Mouse (Mus musculus): ENCODE measurements around the gene Itga7. TPM values are rescaled to one million over a fixed set of nuclear protein-coding genes. Genes with fewer than 3 reads are reported as not detected.

Itga7 gene
- polyA plus RNA-seq, 1 experiment from 2014 or later, result 4.8 TPM

DNA sequence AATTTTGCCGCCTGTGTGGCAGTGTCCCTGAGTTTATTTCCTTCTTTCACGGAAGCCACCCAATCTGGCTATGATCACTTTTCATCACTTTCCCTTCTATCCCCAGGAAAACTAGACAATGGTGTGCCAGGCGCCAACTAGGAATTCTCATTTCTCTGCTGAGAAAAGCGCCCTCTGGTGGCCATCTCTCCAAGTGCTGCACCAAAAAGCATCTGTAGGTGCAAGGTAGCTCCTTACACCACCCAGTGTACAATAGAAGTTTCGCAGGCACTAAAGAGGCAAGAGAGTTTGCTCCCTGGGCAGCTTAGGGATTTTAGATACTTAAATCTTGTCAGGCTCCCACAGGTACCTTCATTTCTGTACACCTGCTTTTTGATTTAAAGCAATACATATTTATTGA, 20.4 kb upstream of the Itga7 start:
- no peak for ATAC-seq (ENCODE audit: low FRiP score, low read depth)

DNA sequence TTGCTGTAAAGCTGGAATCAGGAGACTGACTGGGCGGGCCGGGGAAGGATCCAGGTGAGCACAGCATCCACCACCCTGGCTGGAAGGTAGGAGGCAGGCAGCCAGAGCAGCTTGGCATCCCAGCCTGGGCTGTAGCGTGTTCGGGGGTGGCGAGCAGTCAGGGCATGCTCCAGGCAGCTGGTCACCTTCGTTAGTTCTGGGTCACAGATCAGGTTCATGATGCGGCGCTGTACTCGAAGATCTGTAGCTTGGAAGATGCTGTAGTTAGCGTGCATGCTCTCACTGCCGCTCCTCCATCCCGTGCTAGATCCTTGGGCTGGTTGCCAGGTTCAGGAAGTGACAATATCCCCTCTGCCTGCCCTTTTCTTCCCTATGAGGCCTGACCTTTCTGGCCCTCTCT, 19.9 kb upstream of the Itga7 start:
- H3K27ac ChIP-seq, result no peak overlapping the region
- peaks cover 38% of the 10 kb centered on the region for H3K4me1 ChIP-seq
- no peaks in the 10 kb centered on the region for H3K27me3 ChIP-seq
- peaks cover 72% of the 10 kb centered on the region for H3K36me3 ChIP-seq
- no peak overlapping the region; the same call in 1 of the 2 replicates for H3K4me2 ChIP-seq (replicated peaks)
- no peaks in the 10 kb centered on the region for H3K9me3 ChIP-seq
- WGBS, result 92% methylated on average over 12 of the region's 12 CpGs
- no peak for ATAC-seq (ENCODE audit: low FRiP score, low read depth)
- H3K9ac ChIP-seq, result no peak overlapping the region
- no peak overlapping the region for H3K4me3 ChIP-seq

More for the DNA sequence above, 20.4 kb upstream of the Itga7 start:
- Histone ChIP-seq H3K4me1 (peaks cover 38% of the 10 kb centered on the region), H3K9ac (no peak overlapping the region), H3K36me3 (peaks cover 69% of the 10 kb centered on the region), H3K4me3 (no peak overlapping the region), H3K27me3 (no peaks in the 10 kb centered on the region), H3K9me3 (no peaks in the 10 kb centered on the region), H3K4me2 (replicated peaks) (no peak overlapping the region; the same call in none of the 2 replicates), H3K27ac (peak overlapping the region; percentile 49; the same call in 1 of the 2 replicates)
- 7% methylated on average over 5 of the region's 5 CpGs for WGBS

DNA sequence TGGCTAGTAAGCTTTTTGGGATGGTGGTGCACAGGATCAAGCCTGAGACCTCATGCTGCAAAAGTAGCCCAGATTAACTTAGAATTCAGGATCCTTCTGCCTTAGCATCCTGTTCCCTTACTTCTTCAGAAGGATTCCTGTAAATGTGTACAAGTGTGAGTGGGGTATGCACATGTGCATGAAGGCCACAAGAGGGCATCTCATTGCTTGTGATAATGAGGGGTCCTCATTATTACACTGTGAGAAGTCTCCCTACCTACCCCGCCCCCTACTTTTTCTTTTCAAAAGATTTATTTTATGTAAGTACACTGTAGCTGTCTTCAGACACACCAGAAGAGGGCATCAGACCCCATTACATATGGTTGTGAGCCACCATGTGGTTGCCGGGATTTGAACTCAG, 18.1 kb upstream of the Itga7 start:
- peaks cover 79% of the 10 kb centered on the region for H3K36me3 ChIP-seq
- H3K4me3 ChIP-seq, result no peak overlapping the region
- H3K9me3 ChIP-seq, result no peaks in the 10 kb centered on the region
- ATAC-seq (ENCODE audit: low FRiP score, low read depth), result no peak
- no peak overlapping the region for H3K4me2 ChIP-seq (replicated peaks)
- peaks cover 40% of the 10 kb centered on the region for H3K4me1 ChIP-seq
- no peaks in the 10 kb centered on the region for H3K27me3 ChIP-seq
- 83% methylated on average over 2 of the region's 2 CpGs for WGBS
- no peak overlapping the region for H3K27ac ChIP-seq
- no peak overlapping the region for H3K9ac ChIP-seq

DNA sequence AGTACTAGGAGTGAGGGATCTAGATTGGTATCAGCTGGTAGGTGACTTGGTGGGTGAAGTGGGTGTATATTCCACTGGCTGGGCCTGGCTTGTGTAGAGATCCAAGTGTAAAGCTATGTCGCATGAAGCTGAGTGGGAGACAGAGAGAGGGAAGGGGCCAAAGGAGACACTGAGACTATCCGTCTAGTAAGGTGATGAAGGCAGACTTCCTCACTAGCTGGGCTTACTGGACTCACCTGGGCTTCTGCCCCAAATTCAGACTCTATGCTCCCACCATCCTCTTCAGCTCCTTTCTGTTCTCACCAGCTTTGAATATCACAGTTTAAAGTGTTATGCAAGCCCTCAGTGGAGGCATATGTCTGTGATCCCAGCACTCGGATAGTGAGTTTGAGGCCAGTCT, 17.0 kb upstream of the Itga7 start:
- peaks cover 40% of the 10 kb centered on the region for H3K4me1 ChIP-seq
- 93% methylated on average over 3 of the region's 3 CpGs for WGBS
- no peak overlapping the region for H3K4me3 ChIP-seq
- no peaks in the 10 kb centered on the region for H3K27me3 ChIP-seq
- no peak overlapping the region for H3K27ac ChIP-seq
- no peak for ATAC-seq (ENCODE audit: low FRiP score, low read depth)
- H3K9ac ChIP-seq, result no peak overlapping the region
- no peak overlapping the region for H3K4me2 ChIP-seq (replicated peaks)
- peaks cover 73% of the 10 kb centered on the region for H3K36me3 ChIP-seq
- no peaks in the 10 kb centered on the region for H3K9me3 ChIP-seq

DNA sequence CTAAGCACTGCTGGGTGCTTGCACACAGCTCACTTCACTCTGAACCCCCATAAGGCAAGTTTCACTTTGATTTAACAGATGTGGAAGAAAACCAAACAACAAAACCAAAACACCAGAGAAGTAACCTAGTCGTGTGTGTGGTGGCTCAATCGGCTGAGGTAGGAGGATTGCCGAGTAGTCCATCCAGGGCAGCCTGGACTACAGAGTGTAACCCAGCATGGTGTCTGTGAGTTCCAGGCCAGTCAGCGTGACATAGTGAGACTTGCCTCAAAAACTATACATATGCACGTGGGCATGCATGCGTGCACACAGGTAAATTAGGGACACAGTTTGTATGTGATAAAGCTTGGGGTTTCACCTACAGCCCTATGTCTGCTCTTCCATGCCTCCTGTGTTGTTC, 16.2 kb upstream of the Itga7 start:
- no peaks in the 10 kb centered on the region for H3K9me3 ChIP-seq
- peaks cover 40% of the 10 kb centered on the region for H3K4me1 ChIP-seq
- H3K36me3 ChIP-seq, result peaks cover 66% of the 10 kb centered on the region
- WGBS, result 87% methylated on average over 6 of the region's 6 CpGs
- no peak overlapping the region for H3K4me2 ChIP-seq (replicated peaks)
- no peak overlapping the region for H3K27ac ChIP-seq
- H3K9ac ChIP-seq, result no peak overlapping the region
- H3K27me3 ChIP-seq, result no peaks in the 10 kb centered on the region
- H3K4me3 ChIP-seq, result no peak overlapping the region
- no peak for ATAC-seq (ENCODE audit: low FRiP score, low read depth)

DNA sequence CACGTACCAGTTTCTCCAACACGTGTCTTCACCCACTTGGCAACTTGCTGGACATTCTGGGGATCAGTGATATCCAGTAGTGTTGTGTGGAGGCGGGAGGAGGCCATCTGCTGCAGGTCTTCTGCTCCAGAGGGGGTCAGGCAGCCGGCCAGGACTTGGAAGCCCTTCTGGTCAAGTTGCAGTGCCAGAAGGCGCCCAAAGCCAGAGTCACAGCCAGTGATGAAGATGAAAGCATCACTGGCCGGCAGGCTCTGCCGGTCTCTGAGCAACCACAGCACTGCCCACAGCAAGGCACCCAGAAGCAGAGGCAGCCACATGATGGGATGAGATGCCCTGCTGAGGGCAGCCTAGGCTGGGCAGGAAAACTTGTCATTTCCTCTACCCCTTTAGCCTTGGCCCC, 15.4 kb upstream of the Itga7 start:
- Histone ChIP-seq H3K4me3 (no peak overlapping the region), H3K27ac (peak overlapping the region; percentile 35; the same call in 1 of the 2 replicates), H3K4me2 (replicated peaks) (no peak overlapping the region), H3K9ac (no peak overlapping the region), H3K9me3 (no peaks in the 10 kb centered on the region), H3K27me3 (no peaks in the 10 kb centered on the region), H3K36me3 (peaks cover 59% of the 10 kb centered on the region), H3K4me1 (peaks cover 37% of the 10 kb centered on the region)
- no peak for ATAC-seq (ENCODE audit: low FRiP score, low read depth)
- WGBS, result 77% methylated on average over 7 of the region's 7 CpGs

DNA sequence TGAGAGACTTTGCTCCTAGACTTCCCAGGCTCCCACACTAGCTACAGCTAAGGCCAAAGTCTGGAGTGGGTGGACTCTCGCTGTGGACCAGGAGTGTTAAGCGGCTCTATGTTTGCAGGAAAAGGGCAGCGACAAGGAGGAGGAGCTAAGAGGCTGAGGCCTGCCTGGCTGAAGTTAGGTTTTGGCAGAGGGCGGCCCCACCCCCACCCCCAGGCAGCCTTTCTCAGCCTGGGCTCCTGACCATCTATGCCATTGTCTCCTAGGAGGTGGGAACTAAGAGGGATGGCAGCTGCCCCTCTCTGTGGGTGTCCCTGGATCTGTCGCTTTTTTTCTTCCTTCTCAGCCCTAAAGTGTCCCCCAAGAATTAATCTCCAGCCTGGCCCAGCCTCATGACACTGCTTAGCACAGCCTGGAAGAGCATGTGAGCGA, 14.4 kb upstream of the Itga7 start:
- peak overlapping the region; percentile 17; the same call in 1 of the 2 replicates for H3K27ac ChIP-seq
- no peak for ATAC-seq (ENCODE audit: low FRiP score, low read depth)
- H3K36me3 ChIP-seq, result peaks cover 49% of the 10 kb centered on the region
- no peak overlapping the region; the same call in 1 of the 2 replicates for H3K9ac ChIP-seq
- WGBS, result 28% methylated on average over 6 of the region's 6 CpGs
- H3K9me3 ChIP-seq, result no peaks in the 10 kb centered on the region
- H3K4me2 ChIP-seq (replicated peaks), result no peak overlapping the region
- no peak overlapping the region for H3K4me3 ChIP-seq
- H3K27me3 ChIP-seq, result no peaks in the 10 kb centered on the region
- H3K4me1 ChIP-seq, result peaks cover 39% of the 10 kb centered on the region

DNA sequence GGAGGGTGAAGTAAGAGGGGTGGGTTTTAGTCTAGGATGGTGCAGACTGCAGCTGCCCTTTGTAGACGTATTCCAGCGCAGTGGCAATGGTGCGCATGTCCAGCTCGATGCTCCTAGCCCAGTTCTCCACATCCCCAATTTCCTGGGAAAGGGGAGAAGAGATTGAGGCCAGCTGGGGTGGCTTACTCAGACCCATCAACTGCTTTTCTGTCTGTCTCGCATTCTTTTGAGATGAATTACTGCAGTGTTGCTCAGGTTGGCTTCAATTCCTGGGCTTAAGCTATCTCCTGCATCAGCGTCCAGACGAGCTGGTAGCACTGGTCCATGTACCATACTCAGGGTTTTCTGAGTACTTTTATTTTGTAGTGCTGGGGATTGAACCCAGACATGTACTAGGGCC, 13.7 kb upstream of the Itga7 start:
- Histone ChIP-seq H3K9me3 (no peaks in the 10 kb centered on the region), H3K9ac (no peak overlapping the region), H3K4me3 (no peak overlapping the region), H3K27ac (peak overlapping the region; percentile 17; the same call in 1 of the 2 replicates), H3K27me3 (no peaks in the 10 kb centered on the region), H3K4me1 (peaks cover 39% of the 10 kb centered on the region), H3K36me3 (peaks cover 42% of the 10 kb centered on the region), H3K4me2 (replicated peaks) (no peak overlapping the region)
- 81% methylated on average over 7 of the region's 7 CpGs for WGBS
- no peak for ATAC-seq (ENCODE audit: low FRiP score, low read depth)

DNA sequence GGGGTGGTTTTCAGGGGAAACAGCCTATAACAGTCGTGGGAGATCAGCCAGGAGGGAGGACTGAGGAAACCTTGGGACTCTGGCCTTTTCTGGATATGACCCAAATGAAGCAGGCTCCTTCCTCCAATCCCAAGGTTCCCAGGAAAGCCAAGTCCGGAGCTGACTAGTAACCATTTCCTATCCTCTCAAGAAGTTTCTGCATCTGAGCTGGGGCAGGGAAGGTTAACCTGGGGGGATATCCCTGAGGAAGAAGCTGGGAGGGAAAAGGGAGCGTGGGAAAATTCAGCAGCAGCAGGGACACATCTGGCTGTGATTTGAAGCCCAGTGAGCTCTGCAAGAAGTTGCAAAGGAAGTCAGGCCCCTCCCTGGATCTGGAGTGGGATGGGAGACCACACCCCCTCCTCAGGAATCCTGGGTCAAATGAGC, 12.9 kb upstream of the Itga7 start:
- Histone ChIP-seq H3K27me3 (no peaks in the 10 kb centered on the region), H3K9me3 (no peaks in the 10 kb centered on the region), H3K4me3 (no peak overlapping the region), H3K36me3 (peaks cover 34% of the 10 kb centered on the region), H3K4me1 (peaks cover 39% of the 10 kb centered on the region), H3K27ac (peak overlapping the region; percentile 52), H3K9ac (no peak overlapping the region), H3K4me2 (replicated peaks) (0 out of 2 replicates have a peak overlapping the region, but pooled peaks have one; percentile 4)
- no peak for ATAC-seq (ENCODE audit: low FRiP score, low read depth)
- WGBS, result 48% methylated on average over 3 of the region's 3 CpGs

DNA sequence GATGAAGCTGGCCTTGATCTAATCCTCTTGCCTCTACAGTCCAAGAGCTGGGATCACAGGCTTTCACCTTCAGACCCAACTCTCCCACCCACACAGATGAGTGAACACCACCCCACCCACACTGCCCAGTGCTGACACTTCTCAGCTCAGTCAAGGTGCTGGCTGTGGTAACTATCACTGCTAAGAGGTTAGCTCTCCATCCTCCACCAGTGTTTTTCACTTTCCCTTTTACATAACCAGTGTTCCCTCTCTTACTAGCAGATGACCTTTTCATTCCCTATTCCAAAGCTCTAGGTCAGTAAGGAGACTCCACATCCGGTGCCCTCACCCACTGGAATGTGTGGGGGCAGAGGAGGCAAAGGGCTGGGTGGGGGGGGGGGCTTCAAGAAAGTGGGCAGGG, 12.4 kb upstream of the Itga7 start:
- WGBS, result 63% methylated on average over 1 of the region's 1 CpGs
- no peak overlapping the region for H3K9ac ChIP-seq
- peaks cover 30% of the 10 kb centered on the region for H3K36me3 ChIP-seq
- H3K27ac ChIP-seq, result peak overlapping the region; percentile 52; the same call in 1 of the 2 replicates
- ATAC-seq (ENCODE audit: low FRiP score, low read depth), result no peak
- no peaks in the 10 kb centered on the region for H3K27me3 ChIP-seq
- 0 out of 2 replicates have a peak overlapping the region, but pooled peaks have one; percentile 79 for H3K4me2 ChIP-seq (replicated peaks)
- H3K9me3 ChIP-seq, result no peaks in the 10 kb centered on the region
- peaks cover 39% of the 10 kb centered on the region for H3K4me1 ChIP-seq
- H3K4me3 ChIP-seq, result no peak overlapping the region

DNA sequence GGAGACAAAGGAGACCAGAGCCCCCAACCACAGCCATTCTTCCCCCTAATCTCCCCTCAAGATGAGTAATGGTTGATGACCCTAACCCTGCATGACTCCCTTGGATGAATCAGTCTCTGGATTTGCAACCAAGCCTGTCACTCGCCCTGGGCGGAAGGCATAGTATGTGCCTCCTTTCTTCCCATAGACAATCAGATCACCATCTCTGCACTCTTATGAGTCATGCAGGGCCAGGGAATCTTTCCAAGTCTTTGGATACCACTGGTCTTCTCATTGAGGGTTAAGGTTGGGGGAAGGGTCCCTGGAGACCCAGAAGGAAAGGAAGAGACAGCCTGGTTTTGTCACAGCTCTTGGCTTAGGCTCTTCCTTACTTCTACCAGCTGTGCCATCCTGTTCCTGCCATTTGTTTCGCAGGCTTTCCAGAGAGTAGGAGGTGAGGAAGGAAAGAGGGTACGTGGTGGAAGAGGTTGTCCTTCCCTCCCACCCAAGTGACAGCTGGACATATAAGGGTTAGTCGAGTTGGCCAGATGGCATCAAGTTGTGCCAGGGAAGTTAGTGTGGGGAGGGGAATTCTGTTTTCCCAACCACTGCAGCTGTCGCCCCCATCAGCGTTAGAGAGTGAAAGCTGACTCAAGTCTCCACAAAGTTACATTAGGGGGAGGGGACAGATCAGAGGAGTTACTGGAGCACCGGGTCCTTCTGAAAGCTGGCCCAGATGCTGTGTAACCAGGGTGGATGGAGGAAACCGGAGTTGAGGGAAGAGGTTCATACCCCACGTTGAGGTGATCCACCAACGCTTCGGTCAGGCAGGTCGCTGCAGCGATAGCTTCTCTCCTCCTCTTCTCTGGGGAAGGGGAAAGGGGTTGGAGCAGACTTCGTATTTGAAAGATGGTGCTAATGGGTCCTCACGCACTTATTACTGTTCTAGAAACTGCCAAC, 11.5 kb upstream of the Itga7 start:
- Histone ChIP-seq H3K27me3 (no peaks in the 10 kb centered on the region), H3K4me2 (replicated peaks) (peak overlapping the region; percentile 79), H3K36me3 (peaks cover 21% of the 10 kb centered on the region), H3K27ac (no peak overlapping the region), H3K9ac (peak overlapping the region; percentile 78), H3K4me3 (peak overlapping the region; percentile 90), H3K9me3 (no peaks in the 10 kb centered on the region), H3K4me1 (peaks cover 39% of the 10 kb centered on the region)
- ATAC-seq (ENCODE audit: low FRiP score, low read depth), result no peak
- WGBS, result 69% methylated on average over 16 of the region's 16 CpGs

DNA sequence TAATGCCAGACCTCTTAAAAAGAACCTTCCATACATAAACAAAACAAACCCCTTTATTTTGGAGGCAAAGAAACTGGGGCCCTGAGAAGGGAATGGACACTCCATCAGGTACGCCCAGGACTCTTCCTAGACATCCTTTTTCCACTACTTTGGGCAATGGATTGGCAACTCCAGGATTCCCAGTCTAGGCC, 10.9 kb upstream of the Itga7 start, which contains the start of gene Rdh5:
Gene Rdh5 (minus strand): TSS at position 67 of the 191 bp plus-strand sequence.
- peaks cover 39% of the 10 kb centered on the region for H3K4me1 ChIP-seq
- peak within 1 kb of the TSS; percentile 88 for H3K27ac ChIP-seq
- peak within 1 kb of the TSS; percentile 78 for H3K9ac ChIP-seq
- WGBS, result 16% methylated on average over 1 of the region's 1 CpGs
- H3K9me3 ChIP-seq, result no peaks in the 10 kb centered on the region
- H3K36me3 ChIP-seq, result peaks cover 15% of the 10 kb centered on the region
- H3K4me2 ChIP-seq (replicated peaks), result peak within 1 kb of the TSS; percentile 79
- no peak for ATAC-seq (ENCODE audit: low FRiP score, low read depth)
- H3K4me3 ChIP-seq, result peak within 1 kb of the TSS; percentile 90
- H3K27me3 ChIP-seq, result peaks cover 3% of the 10 kb centered on the region; the same call in 1 of the 2 replicates
